Mouse (Mus musculus) embryo, embryonic 9.5 days (tissue): ENCODE measurements around the gene Pgpep1.

Source experiments
- DNase-seq: peaks from one replicate; pipeline ENCODE4 v3.0.0-alpha.2; 2017; ENCODE audit errors: extremely low spot score

Pgpep1 gene

GRCm38 (mm10) chr8:70631436-70631835 is 28.8 kb downstream of the Pgpep1 start:
- DNase-seq = no peak

GRCm38 (mm10) chr8:70630532-70631381 is 29.4 kb downstream of the Pgpep1 start:
- peak; percentile 40 for DNase-seq

- DNase-seq = peak; percentile 96
Measured at GRCm38 (mm10) chr8:70629574-70630531, 30.3 kb downstream of the Pgpep1 start.

GRCm38 (mm10) chr8:70628986-70629490 is 31.1 kb downstream of the Pgpep1 start:
- DNase-seq = no peak

- DNase-seq = no peak
Measured at GRCm38 (mm10) chr8:70627041-70627440, 33.1 kb downstream of the Pgpep1 start.

- peak; percentile 60 for DNase-seq
Measured at GRCm38 (mm10) chr8:70625104-70625503, 35.1 kb downstream of the Pgpep1 start.

- no peak for DNase-seq
Measured at GRCm38 (mm10) chr8:70622220-70622619, 38.0 kb downstream of the Pgpep1 start.

GRCm38 (mm10) chr8:70618888-70619334 is 41.3 kb downstream of the Pgpep1 start:
- peak; percentile 51 for DNase-seq

GRCm38 (mm10) chr8:70617985-70618384 is 42.2 kb downstream of the Pgpep1 start:
- DNase-seq = no peak

GRCm38 (mm10) chr8:70616645-70617044 is 43.5 kb downstream of the Pgpep1 start:
- no peak for DNase-seq

GRCm38 (mm10) chr8:70615894-70616293 is 44.3 kb downstream of the Pgpep1 start, which contains the start of gene Lrrc25:
Lrrc25 (plus strand) TSS chr8:70616155.
- DNase-seq = no peak

- no peak for DNase-seq
Measured at GRCm38 (mm10) chr8:70615281-70615680, 44.9 kb downstream of the Pgpep1 start.

GRCm38 (mm10) chr8:70614469-70614868 is 45.7 kb downstream of the Pgpep1 start:
- no peak for DNase-seq

- DNase-seq = no peak
Measured at GRCm38 (mm10) chr8:70613763-70614162, 46.4 kb downstream of the Pgpep1 start.

GRCm38 (mm10) chr8:70611849-70612248 is 48.3 kb downstream of the Pgpep1 start:
- peak; percentile 87 for DNase-seq

GRCm38 (mm10) chr8:70610796-70611771 is 49.1 kb downstream of the Pgpep1 start:
- peak; percentile 88 for DNase-seq

GRCm38 (mm10) chr8:70609849-70610795 is 50.1 kb downstream of the Pgpep1 start:
- peak; percentile 85 for DNase-seq

- peak; percentile 87 for DNase-seq
Measured at GRCm38 (mm10) chr8:70609368-70609848, 50.8 kb downstream of the Pgpep1 start.

GRCm38 (mm10) chr8:70608749-70609367 is 51.3 kb downstream of the Pgpep1 start, which contains the start of gene Ssbp4:
Ssbp4 (minus strand) TSS chr8:70608872.
- DNase-seq = no peak
